Mouse (Mus musculus): ENCODE results near the gene A730049H05Rik.

- TF ChIP-seq CTCF (IDR thresholded peaks at IDR 0.05; ENCODE audit: borderline replicate concordance, insufficient read depth, low read depth, low read length) (no peak), POLR2A (IDR thresholded peaks at IDR 0.05; ENCODE audit: borderline replicate concordance, insufficient read depth, low read length) (no peak)
These were observed at the start of gene A730049H05Rik for GRCm38 (mm10) chr6:92816311-92816751.

Data from cerebellum, adult 2 months (tissue).